Mouse (Mus musculus) CH12.LX (cell line): Measurements from ENCODE around the gene Mast3. TPM values are rescaled to one million over a fixed set of nuclear protein-coding genes. Genes with fewer than 3 reads are reported as not detected.
A peak's percentile ranks its signal among the peaks of the same experiment; 100 is the strongest.

Experiments used
- DNase-seq: peaks from one replicate; pipeline ENCODE4 v3.0.0-alpha.2; 2013; ENCODE audit errors: extremely low read depth
- H3K27ac ChIP-seq: 2 replicates; pipeline ENCODE4 v1.5.1; 2012; ENCODE audit warnings: low read depth, mild to moderate bottlenecking, control low read depth, moderate library complexity; ENCODE audit not compliant: insufficient read depth
- H3K27me3 ChIP-seq: replicated peaks from 2 replicates; pipeline ENCODE3; 2012; ENCODE audit warnings: inconsistent platforms
- H3K36me3 ChIP-seq, 2 experiments: replicated peaks in 1 of 2; 2 replicates each; pipeline versions ENCODE3 to v1.6.1; 2012; ENCODE audit warnings: inconsistent platforms in 1 of 2, low read length in 1 of 2, mild to moderate bottlenecking in 1 of 2, mixed read lengths in 1 of 2, moderate library complexity in 1 of 2; ENCODE audit not compliant: control insufficient read depth in 1 of 2, insufficient read depth in 1 of 2
- H3K4me1 ChIP-seq, 2 experiments: 2 replicates each; pipeline ENCODE4 v1.6.1; 2012; ENCODE audit warnings: inconsistent platforms in 1 of 2, moderate library complexity in 1 of 2; ENCODE audit not compliant: insufficient read depth in 2 of 2, control insufficient read depth in 1 of 2
- H3K4me2 ChIP-seq: 2 replicates; pipeline ENCODE4 v1.6.1; 2012; ENCODE audit warnings: low read depth, mild to moderate bottlenecking, control low read depth; ENCODE audit not compliant: poor library complexity, insufficient read depth, severe bottlenecking
- H3K4me3 ChIP-seq, 3 experiments: fragments of 150-350 bp in 1 of 3; sonication (generic) in 1 of 3; replicated peaks in 1 of 3; 2 replicates each; pipeline versions ENCODE3 to v1.5.1; 2011 to 2012; ENCODE audit warnings: low read depth in 2 of 3, low read length in 2 of 3, mild to moderate bottlenecking in 2 of 3, moderate library complexity in 2 of 3, control low read depth in 1 of 3, improper control_type of control experiment in 1 of 3, inconsistent platforms in 1 of 3, mixed read lengths in 1 of 3; ENCODE audit not compliant: poor library complexity in 1 of 3
- H3K79me2 ChIP-seq: replicated peaks from 2 replicates; pipeline ENCODE4 v1.6.1; 2012; ENCODE audit warnings: mild to moderate bottlenecking, moderate library complexity; ENCODE audit not compliant: control insufficient read depth, poor library complexity, insufficient read depth, severe bottlenecking; ENCODE audit errors: extremely low read depth
- H3K9ac ChIP-seq: 2 replicates; pipeline ENCODE4 v1.6.1; 2012; ENCODE audit warnings: low read depth, mild to moderate bottlenecking, control low read depth, moderate library complexity; ENCODE audit not compliant: insufficient read depth
- H3K9me3 ChIP-seq: replicated peaks from 2 replicates; pipeline ENCODE3; 2012; ENCODE audit warnings: low read length, inconsistent platforms, mixed read lengths
- CHD2 ChIP-seq: IDR thresholded peaks from 2 replicates; pipeline ENCODE4 v1.6.1; 2011; ENCODE audit warnings: low read length, improper control_type of control experiment
- ELF1 ChIP-seq: IDR thresholded peaks from 2 replicates; pipeline ENCODE4 v1.6.1; 2014; ENCODE audit warnings: low read depth, mild to moderate bottlenecking, inconsistent platforms, low read length, improper control_type of control experiment
- ETS1 ChIP-seq: conservative IDR thresholded peaks from 2 replicates; pipeline ENCODE4 v1.6.1; 2012; ENCODE audit warnings: low read depth, mild to moderate bottlenecking, inconsistent platforms, low read length, improper control_type of control experiment, moderate library complexity
- HCFC1 ChIP-seq: IDR thresholded peaks from 2 replicates; pipeline ENCODE4 v1.6.1; 2012; ENCODE audit warnings: low read depth, mild to moderate bottlenecking, inconsistent platforms, low read length, improper control_type of control experiment
- JUN ChIP-seq: IDR thresholded peaks from 2 replicates; pipeline ENCODE4 v1.6.1; 2011; ENCODE audit warnings: low read depth, mild to moderate bottlenecking, low read length, improper control_type of control experiment, moderate library complexity; ENCODE audit not compliant: insufficient read depth
- MXI1 ChIP-seq: IDR thresholded peaks from 2 replicates; pipeline ENCODE4 v1.6.1; 2011; ENCODE audit warnings: mild to moderate bottlenecking, low read depth, low read length, improper control_type of control experiment
- MYC ChIP-seq: IDR thresholded peaks from 2 replicates; pipeline ENCODE4 v1.6.1; 2011; ENCODE audit warnings: low read depth, mild to moderate bottlenecking, improper control_type of control experiment, low read length
- NRF1 ChIP-seq: IDR thresholded peaks from 2 replicates; pipeline ENCODE4 v1.6.1; 2014; ENCODE audit warnings: low read depth, mild to moderate bottlenecking, inconsistent platforms, low read length, improper control_type of control experiment, moderate library complexity
- SIN3A ChIP-seq: IDR thresholded peaks from 2 replicates; pipeline ENCODE4 v1.6.1; 2012; ENCODE audit warnings: low read length, improper control_type of control experiment, inconsistent platforms
- SMC3 ChIP-seq: IDR thresholded peaks from 2 replicates; pipeline ENCODE4 v1.6.1; 2011; ENCODE audit warnings: low read depth, low read length, improper control_type of control experiment
- TBP ChIP-seq: conservative IDR thresholded peaks from 2 replicates; pipeline ENCODE4 v1.6.1; 2011; ENCODE audit warnings: low read depth, low read length, improper control_type of control experiment
- ZC3H11A ChIP-seq: IDR thresholded peaks from 2 replicates; pipeline ENCODE4 v1.6.1; 2012; ENCODE audit warnings: low read depth, mild to moderate bottlenecking, inconsistent platforms, low read length, improper control_type of control experiment
- ZKSCAN1 ChIP-seq: IDR thresholded peaks from 2 replicates; pipeline ENCODE4 v1.6.1; 2012; ENCODE audit warnings: low read depth, inconsistent platforms, low read length, improper control_type of control experiment, borderline replicate concordance
- ZNF384 ChIP-seq: IDR thresholded peaks from 2 replicates; pipeline ENCODE4 v1.6.1; 2012; ENCODE audit warnings: low read depth, low read length, improper control_type of control experiment, inconsistent platforms
- dilution Hi-C: fragments of 300-500 bp; cut with MboI; formaldehyde crosslinking; loops from 2 replicates; pipeline ENCODE4 v1.14.3; 2020; ENCODE audit warnings: low sequenced_read_pairs; ENCODE audit not compliant: extremely low pct_unique_long_range_greater_than_20kb, extremely low pct_ligation_motif_present
- in situ Hi-C: fragments of 300-500 bp; cut with MboI; formaldehyde crosslinking; loops from 3 replicates; pipeline ENCODE4 v1.14.3; 2019; ENCODE audit warnings: low sequenced_read_pairs, low pct_ligation_motif_present, low pct_unique_long_range_greater_than_20kb, mixed read lengths
- polyA plus RNA-seq: library from polyadenylated mRNA; unstranded; fragments of >175 nt; gene quantifications from 2 replicates; pipeline ENCODE4 v1.2.1, GENCODE M21; 2012; ENCODE audit warnings: low read depth; ENCODE audit not compliant: insufficient read length
- total RNA-seq, 2 experiments: library from RNA; depleted of rRNA; stranded (reverse); fragments of 300-350 nt in 1 of 2; fragments of >200 nt in 1 of 2; gene quantifications; 2 replicates each; pipeline ENCODE4 v1.2.3; 2012 to 2014

Gene Mast3
- total and polyA plus RNA-seq, 3 experiments = 7.0 to 23.4 (median 11.6) TPM

DNA sequence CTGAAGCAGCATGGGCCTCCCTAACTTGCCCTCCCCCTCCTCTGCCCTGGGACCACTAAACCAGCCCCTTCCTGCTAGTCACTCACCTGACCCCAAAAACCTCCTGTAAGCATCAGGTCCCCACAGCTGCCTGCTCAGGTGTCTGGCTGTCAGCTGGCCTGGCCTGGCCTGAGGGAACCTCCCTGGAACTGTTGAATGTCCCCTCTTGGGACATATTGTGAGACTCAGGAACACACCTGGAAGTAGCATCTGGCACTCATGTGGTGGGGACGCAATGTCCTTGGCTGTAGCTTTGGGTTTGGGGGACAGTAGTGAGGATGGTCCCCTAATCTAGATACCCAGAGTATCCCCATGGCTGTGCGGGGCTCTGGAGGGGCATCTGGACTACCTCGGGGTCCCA is 29.2 kb upstream of the Mast3 start:
- Histone ChIP-seq H3K9ac (no peak overlapping the region), H3K27me3 (no peaks in the 10 kb centered on the region), H3K4me1 (peaks cover 15 to 27% of the 10 kb centered on the region in 2 experiments), H3K4me3 (no peak overlapping the region), H3K9me3 (no peaks in the 10 kb centered on the region), H3K27ac (no peak overlapping the region), H3K36me3 (peaks cover 12 to 27% of the 10 kb centered on the region in 2 experiments), H3K4me2 (no peak overlapping the region), H3K79me2 (no peaks in the 10 kb centered on the region)
- TF ChIP-seq SMC3 (no peak), MYC (no peak), ZNF384 (no peak), JUN (no peak), HCFC1 (no peak), MXI1 (no peak), ZKSCAN1 (no peak), ZC3H11A (no peak), TBP (no peak), SIN3A (no peak), NRF1 (no peak)
- DNase-seq = no peak
- in situ Hi-C loops = no loop called here
- dilution Hi-C loops = no loop called here

DNA sequence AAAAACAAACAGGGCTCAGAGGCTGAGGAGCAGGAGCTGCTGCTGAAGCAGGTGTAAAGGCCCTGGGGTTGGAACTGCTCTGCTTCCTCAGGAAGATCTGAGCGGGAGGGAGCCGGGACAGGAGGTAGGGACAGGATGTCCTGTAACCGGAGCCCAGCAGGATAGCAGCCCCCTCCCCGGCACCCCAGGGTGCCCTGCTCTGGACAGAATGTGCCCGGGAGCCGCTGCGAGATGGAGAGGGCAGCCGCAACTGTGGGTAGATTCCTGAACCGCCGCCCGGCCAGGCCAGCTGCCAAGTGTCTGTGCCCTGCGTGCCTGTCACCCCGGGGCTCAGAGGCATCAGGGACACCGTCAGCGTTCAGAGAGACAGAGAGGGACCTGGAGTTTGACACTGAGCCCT is 28.7 kb upstream of the Mast3 start:
- dilution Hi-C loops (no loop called here), in situ Hi-C loops (no loop called here)
- Histone ChIP-seq H3K4me3 (peak overlapping the region in 1 of 3 experiments; percentile 17), H3K27ac (no peak overlapping the region), H3K4me1 (peaks cover 14 to 23% of the 10 kb centered on the region in 2 experiments), H3K9me3 (no peaks in the 10 kb centered on the region), H3K36me3 (peaks cover 12 to 27% of the 10 kb centered on the region in 2 experiments), H3K4me2 (no peak overlapping the region)
- no peak for DNase-seq
- TF ChIP-seq ELF1 = no peak
- TF ChIP-seq, all 38 proteins: peak for 0
- Histone ChIP-seq H3K79me2 (no peaks in the 10 kb centered on the region), H3K27me3 (no peaks in the 10 kb centered on the region), H3K9ac (no peak overlapping the region)

- Histone ChIP-seq H3K36me3 (peaks cover 12 to 27% of the 10 kb centered on the region in 2 experiments), H3K4me3 (peak overlapping the region in 1 of 3 experiments; percentile 17), H3K79me2 (no peaks in the 10 kb centered on the region), H3K9ac (no peak overlapping the region), H3K27me3 (no peaks in the 10 kb centered on the region), H3K4me2 (no peak overlapping the region), H3K9me3 (no peaks in the 10 kb centered on the region), H3K27ac (no peak overlapping the region), H3K4me1 (peaks cover 13 to 21% of the 10 kb centered on the region in 2 experiments)
- in situ Hi-C loops = no loop called here
- no peak for TF ChIP-seq ZNF384
- peak; percentile 61; the same call in 1 of the 2 replicates for TF ChIP-seq ELF1
- TF ChIP-seq CHD2 = peak; percentile 59; the same call in 1 of the 2 replicates
- TF ChIP-seq SIN3A = 0 out of 2 replicates have a peak, but pooled peaks have one; percentile 35
- peak; percentile 33; the same call in 1 of the 2 replicates for TF ChIP-seq ETS1
- peak; percentile 55 for DNase-seq
- dilution Hi-C loops = no loop called here
Measured at GRCm38 (mm10) chr8:70833018-70833482, 28.2 kb upstream of the Mast3 start.
